Mouse (Mus musculus): ENCODE measurements around the gene Tmem259. TPM values are rescaled to one million over a fixed set of nuclear protein-coding genes. Genes with fewer than 3 reads are reported as not detected.
A peak's percentile ranks its signal among the peaks of the same experiment; 100 is the strongest.

Gene Tmem259
- total RNA-seq, 1 experiment: 127 TPM

DNA sequence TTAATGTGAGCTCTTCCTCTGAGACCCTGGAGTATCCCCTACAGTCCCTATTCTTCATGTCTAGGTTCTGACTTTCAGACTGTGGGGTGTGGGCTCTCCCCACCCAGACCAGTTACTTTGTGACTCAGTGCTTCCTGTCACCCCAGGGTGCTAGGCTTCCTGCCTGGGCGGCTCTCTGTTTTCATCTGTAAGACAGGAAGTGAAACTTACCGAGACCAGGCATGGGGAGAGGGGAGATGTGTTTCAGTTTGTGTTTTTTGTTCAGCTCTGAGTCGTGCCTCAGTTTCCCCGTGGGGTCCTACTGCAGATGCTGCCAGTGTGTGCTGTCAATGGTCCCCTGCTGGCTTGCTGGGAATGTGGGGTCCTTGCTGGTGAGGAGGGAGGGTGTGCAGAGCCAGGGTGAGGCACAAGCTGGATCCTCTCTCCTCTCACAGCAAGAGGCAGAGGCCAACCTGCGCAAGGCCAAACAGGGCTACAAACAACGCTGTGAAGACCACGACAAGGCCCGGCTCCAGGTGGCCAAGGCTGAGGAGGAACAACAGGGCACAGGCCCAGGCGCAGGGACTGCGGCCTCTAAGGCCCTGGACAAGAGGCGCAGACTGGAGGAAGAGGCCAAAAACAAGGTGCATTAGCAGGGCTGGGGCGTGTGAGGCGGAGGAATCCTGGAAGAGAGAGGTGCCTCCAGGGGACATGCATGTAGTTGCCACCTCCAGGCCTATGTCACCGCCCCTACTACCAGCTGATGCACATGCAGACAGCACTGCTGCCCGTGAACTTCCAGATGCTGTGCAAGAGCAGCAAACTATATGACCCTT, 40.3 kb upstream of the Tmem259 start:
- in situ Hi-C loops (cut with MboI; ENCODE audit: low sequenced_read_pairs in 2 of 2, unreplicated experiment in 2 of 2): no loop called here
- no peaks in the 10 kb centered on the region for H3K9me3 ChIP-seq (ENCODE audit: control insufficient read depth, insufficient read depth, low read depth, low read length)
- TF ChIP-seq ZC3H11A (IDR thresholded peaks at IDR 0.05; ENCODE audit: borderline replicate concordance, low read depth, low read length) (no peak), MAFK (IDR thresholded peaks at IDR 0.05; ENCODE audit: insufficient read depth, low read depth, low read length) (no peak), CHD2 (IDR thresholded peaks at IDR 0.05; ENCODE audit: low read depth, low read length) (no peak), HCFC1 (IDR thresholded peaks at IDR 0.05; ENCODE audit: borderline replicate concordance, insufficient read depth, low read length) (no peak), ZNF384 (IDR thresholded peaks at IDR 0.05; ENCODE audit: low read depth, low read length) (no peak)
- H3K4me1 ChIP-seq (ENCODE audit: control insufficient read depth in 2 of 2, insufficient read depth in 2 of 2, low read length in 2 of 2, poor library complexity in 1 of 2): peaks cover 0 to 52% of the 10 kb centered on the region in 2 experiments; a peak in 2 of 4 replicates
- H3K4me3 ChIP-seq (ENCODE audit: insufficient read depth in 1 of 2, low read depth in 1 of 2, low read length in 2 of 2, poor library complexity in 1 of 2, severe bottlenecking in 1 of 2): no peak overlapping the region
- no peak for DNase-seq (ENCODE audit: low read depth, low spot score)
- no peak overlapping the region for H3K9ac ChIP-seq (ENCODE audit: insufficient read depth, low read depth, low read length, poor library complexity, severe bottlenecking)
- peaks cover 4% of the 10 kb centered on the region; the same call in 1 of the 2 replicates for H3K36me3 ChIP-seq (ENCODE audit: control insufficient read depth, insufficient read depth, low read length, poor library complexity, severe bottlenecking)
- H3K27ac ChIP-seq (ENCODE audit: insufficient read depth, low read depth, low read length, poor library complexity, severe bottlenecking): peak overlapping the region; percentile 59; the same call in 1 of the 2 replicates

DNA sequence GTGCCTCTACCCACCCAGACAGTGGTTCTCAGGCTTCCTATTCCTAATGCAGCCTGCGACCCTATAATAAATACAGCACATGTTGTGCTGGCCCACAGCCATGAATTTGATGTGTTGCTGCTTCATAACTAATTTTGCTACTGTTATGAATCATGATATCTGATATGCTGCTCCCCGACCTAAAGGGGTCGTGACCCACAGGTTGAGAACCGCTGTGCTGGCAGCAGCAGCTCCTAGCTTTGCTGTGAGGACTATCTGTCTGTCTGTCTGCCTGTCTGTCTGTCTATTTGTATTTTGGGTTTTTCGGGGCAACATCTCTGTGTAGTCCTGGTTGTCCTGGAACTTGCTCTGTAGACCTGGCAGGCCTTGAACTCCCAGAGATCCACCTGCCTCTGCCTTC, 39.6 kb upstream of the Tmem259 start:
- Histone ChIP-seq H3K36me3 (ENCODE audit: control insufficient read depth, insufficient read depth, low read length, poor library complexity, severe bottlenecking) (peaks cover 3% of the 10 kb centered on the region; the same call in 1 of the 2 replicates), H3K9me3 (ENCODE audit: control insufficient read depth, insufficient read depth, low read depth, low read length) (no peaks in the 10 kb centered on the region), H3K4me3 (ENCODE audit: insufficient read depth in 1 of 2, low read depth in 1 of 2, low read length in 2 of 2, poor library complexity in 1 of 2, severe bottlenecking in 1 of 2) (no peak overlapping the region), H3K27ac (ENCODE audit: insufficient read depth, low read depth, low read length, poor library complexity, severe bottlenecking) (no peak overlapping the region), H3K4me1 (ENCODE audit: control insufficient read depth in 2 of 2, insufficient read depth in 2 of 2, low read length in 2 of 2, poor library complexity in 1 of 2) (peaks cover 0 to 49% of the 10 kb centered on the region in 2 experiments; a peak in 3 of 4 replicates), H3K9ac (ENCODE audit: insufficient read depth, low read depth, low read length, poor library complexity, severe bottlenecking) (no peak overlapping the region)
- no peak for DNase-seq (ENCODE audit: low read depth, low spot score)
- in situ Hi-C loops (cut with MboI; ENCODE audit: low sequenced_read_pairs in 2 of 2, unreplicated experiment in 2 of 2): no loop called here
- TF ChIP-seq ZNF384 (IDR thresholded peaks at IDR 0.05; ENCODE audit: low read depth, low read length) (no peak), CHD2 (IDR thresholded peaks at IDR 0.05; ENCODE audit: low read depth, low read length) (peak; percentile 59; the same call in 1 of the 2 replicates)

DNA sequence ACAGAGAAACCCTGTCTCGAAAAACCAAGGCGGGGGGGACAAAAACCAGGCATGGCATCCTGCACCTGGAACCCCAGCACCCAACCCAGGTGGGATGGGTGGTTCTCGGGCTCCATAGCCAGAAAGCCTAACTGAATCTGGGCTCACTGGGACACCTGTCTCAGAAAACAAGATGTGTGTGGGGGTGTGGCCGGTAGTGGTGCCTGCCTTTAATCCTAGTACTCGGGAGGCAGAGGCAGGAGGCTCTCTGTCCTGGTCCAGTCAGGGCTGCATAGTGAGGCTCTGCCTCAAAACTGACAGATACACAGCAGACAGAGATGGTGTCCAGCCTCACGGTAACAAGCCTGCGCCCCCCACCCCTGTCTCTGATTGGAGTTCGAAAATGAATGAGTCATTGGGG, 38.7 kb upstream of the Tmem259 start:
- H3K9ac ChIP-seq (ENCODE audit: insufficient read depth, low read depth, low read length, poor library complexity, severe bottlenecking): no peak overlapping the region
- H3K36me3 ChIP-seq (ENCODE audit: control insufficient read depth, insufficient read depth, low read length, poor library complexity, severe bottlenecking): peaks cover 3% of the 10 kb centered on the region; the same call in 1 of the 2 replicates
- TF ChIP-seq ZC3H11A (IDR thresholded peaks at IDR 0.05; ENCODE audit: borderline replicate concordance, low read depth, low read length) (no peak), CHD2 (IDR thresholded peaks at IDR 0.05; ENCODE audit: low read depth, low read length) (no peak), ZNF384 (IDR thresholded peaks at IDR 0.05; ENCODE audit: low read depth, low read length) (no peak), HCFC1 (IDR thresholded peaks at IDR 0.05; ENCODE audit: borderline replicate concordance, insufficient read depth, low read length) (no peak)
- no peak overlapping the region for H3K4me3 ChIP-seq (ENCODE audit: insufficient read depth in 1 of 2, low read depth in 1 of 2, low read length in 2 of 2, poor library complexity in 1 of 2, severe bottlenecking in 1 of 2)
- H3K9me3 ChIP-seq (ENCODE audit: control insufficient read depth, insufficient read depth, low read depth, low read length): no peaks in the 10 kb centered on the region
- peaks cover 0 to 45% of the 10 kb centered on the region in 2 experiments; a peak in 3 of 4 replicates for H3K4me1 ChIP-seq (ENCODE audit: control insufficient read depth in 2 of 2, insufficient read depth in 2 of 2, low read length in 2 of 2, poor library complexity in 1 of 2)
- no peak overlapping the region for H3K27ac ChIP-seq (ENCODE audit: insufficient read depth, low read depth, low read length, poor library complexity, severe bottlenecking)
- DNase-seq (ENCODE audit: low read depth, low spot score): no peak
- in situ Hi-C loops (cut with MboI; ENCODE audit: low sequenced_read_pairs in 2 of 2, unreplicated experiment in 2 of 2): no loop called here

DNA sequence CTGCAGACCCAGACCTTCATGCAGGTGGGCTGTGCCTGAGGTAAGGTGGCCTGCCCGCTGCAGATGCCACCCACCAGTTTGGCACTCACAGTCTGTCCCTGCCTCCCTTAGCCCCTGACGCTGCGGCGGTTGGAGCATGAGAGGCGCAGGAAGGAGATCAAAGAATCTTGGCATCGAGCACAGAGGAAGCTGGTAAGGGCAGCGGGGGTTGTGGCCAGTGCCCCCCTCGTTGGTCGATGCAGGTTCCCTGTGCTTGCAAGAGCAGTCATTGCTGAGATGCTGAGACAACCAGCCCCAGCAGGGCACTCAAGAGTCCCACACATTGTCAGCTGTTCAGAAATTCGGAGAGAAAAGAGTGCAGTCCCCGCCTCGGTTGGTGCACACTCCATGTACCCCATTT, 38.0 kb upstream of the Tmem259 start:
- no peak overlapping the region for H3K4me3 ChIP-seq (ENCODE audit: insufficient read depth in 1 of 2, low read depth in 1 of 2, low read length in 2 of 2, poor library complexity in 1 of 2, severe bottlenecking in 1 of 2)
- no peak overlapping the region for H3K9ac ChIP-seq (ENCODE audit: insufficient read depth, low read depth, low read length, poor library complexity, severe bottlenecking)
- TF ChIP-seq CHD2 (IDR thresholded peaks at IDR 0.05; ENCODE audit: low read depth, low read length) (no peak), ZC3H11A (IDR thresholded peaks at IDR 0.05; ENCODE audit: borderline replicate concordance, low read depth, low read length) (no peak), ZNF384 (IDR thresholded peaks at IDR 0.05; ENCODE audit: low read depth, low read length) (no peak), MAFK (IDR thresholded peaks at IDR 0.05; ENCODE audit: insufficient read depth, low read depth, low read length) (no peak), HCFC1 (IDR thresholded peaks at IDR 0.05; ENCODE audit: borderline replicate concordance, insufficient read depth, low read length) (no peak)
- H3K9me3 ChIP-seq (ENCODE audit: control insufficient read depth, insufficient read depth, low read depth, low read length): no peaks in the 10 kb centered on the region
- peaks cover 0 to 44% of the 10 kb centered on the region in 2 experiments; a peak in 3 of 4 replicates for H3K4me1 ChIP-seq (ENCODE audit: control insufficient read depth in 2 of 2, insufficient read depth in 2 of 2, low read length in 2 of 2, poor library complexity in 1 of 2)
- in situ Hi-C loops (cut with MboI; ENCODE audit: low sequenced_read_pairs in 2 of 2, unreplicated experiment in 2 of 2): no loop called here
- no peak for DNase-seq (ENCODE audit: low read depth, low spot score)
- H3K36me3 ChIP-seq (ENCODE audit: control insufficient read depth, insufficient read depth, low read length, poor library complexity, severe bottlenecking): peaks cover 3% of the 10 kb centered on the region; the same call in 1 of the 2 replicates
- no peak overlapping the region for H3K27ac ChIP-seq (ENCODE audit: insufficient read depth, low read depth, low read length, poor library complexity, severe bottlenecking)

Measured in ES-E14 (cell line).